Mouse (Mus musculus): Measurements from ENCODE around the gene Olfr38. TPM values are rescaled to one million over a fixed set of nuclear protein-coding genes. Genes with fewer than 3 reads are reported as not detected.

Olfr38 gene
- total RNA-seq, 2 experiments from 2014 or later = not detected

- no peak within 1 kb of the TSS for H3K27ac ChIP-seq
- no peak for DNase-seq
- TF ChIP-seq CTCF (IDR thresholded peaks at IDR 0.05) = no peak
- no peak within 1 kb of the TSS for H3K4me3 ChIP-seq
- intact Hi-C loops (cut with DNase I) = no loop called here
Measured at GRCm38 (mm10) chr6:42811639-42812038, 55.4 kb downstream of the Olfr38 start, which contains the start of gene Olfr450. Olfr450 (plus strand) TSS chr6:42811939.

Other genes starting within 250 kb of the Olfr38 start
- not detected for gene Olfr455, start 208.8 kb upstream of the Olfr38 start, total RNA-seq (2021)
- not detected for gene Tcaf3, start 158.7 kb upstream of the Olfr38 start, total RNA-seq (2021)
- 1 to 10 TPM; 1.5 to 2.7 TPM for gene Tcaf2, start 111.2 kb upstream of the Olfr38 start, total RNA-seq (2021)
- 1 to 10 TPM; 4.0 to 8.1 TPM for gene Tcaf1, start 46.3 kb upstream of the Olfr38 start, total RNA-seq (2021)
- not detected for gene Olfr453, start 17.0 kb upstream of the Olfr38 start, total RNA-seq (2021)
- gene Olfr452, start 28.7 kb downstream of the Olfr38 start, total RNA-seq (2021) = not detected
- not detected for gene Olfr450, start 55.5 kb downstream of the Olfr38 start, total RNA-seq (2021)
- not detected for gene Olfr449, start 78.0 kb downstream of the Olfr38 start, total RNA-seq (2021)
- gene Olfr448, start 134.0 kb downstream of the Olfr38 start, total RNA-seq (2021) = not detected
- gene Olfr447, start 152.5 kb downstream of the Olfr38 start, total RNA-seq (2021) = not detected
- gene Olfr446, start 165.0 kb downstream of the Olfr38 start, total RNA-seq (2021) = not detected
- not detected for gene Olfr444, start 192.7 kb downstream of the Olfr38 start, total RNA-seq (2021)

Measured in gastrocnemius, adult 2 months (tissue).